Mouse (Mus musculus): ENCODE data around the gene Stap2.

DNA sequence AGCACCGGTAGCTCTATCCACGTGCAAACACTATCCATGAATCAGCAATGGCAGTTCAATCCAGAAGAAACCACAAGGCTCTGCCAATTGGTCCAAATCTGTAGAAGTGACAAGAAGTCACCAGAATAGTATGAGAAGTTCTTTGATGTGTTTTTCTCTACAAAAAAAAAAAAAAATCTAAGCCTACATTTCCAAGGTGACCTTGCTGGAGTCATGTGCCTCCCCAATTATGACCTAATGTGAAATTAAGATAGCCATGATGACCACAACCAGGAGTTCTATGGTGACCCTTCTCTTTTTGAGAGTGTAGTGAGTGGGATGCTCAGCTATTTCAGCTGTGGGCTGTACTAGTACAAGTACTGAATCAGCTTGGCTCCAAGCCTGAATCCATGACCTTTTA is 56.0 kb downstream of the Stap2 start, which contains the start of gene Zfp119b:
- no peak for TF ChIP-seq CTCF (IDR thresholded peaks at IDR 0.05; ENCODE audit: low read depth, low read length)
- no peak for TF ChIP-seq POLR2A (IDR thresholded peaks at IDR 0.05; ENCODE audit: insufficient read depth, low read length)
- no peak for TF ChIP-seq EP300 (IDR thresholded peaks at IDR 0.05; ENCODE audit: insufficient read depth, low read depth, low read length)

Data from ES-Bruce4 (cell line).